Mouse (Mus musculus): Measurements from ENCODE around the gene Gas6. TPM values are rescaled to one million over a fixed set of nuclear protein-coding genes. Genes with fewer than 3 reads are reported as not detected.

Gas6 gene
- total RNA-seq (2018; cell fraction: chromatin; rRNA removed) = 100 to 1,000 TPM in 15 of 26 experiments, 10 to 100 TPM in 11; 21.7 to 469 (median 121) TPM
- 100 to 1,000 TPM; 150 to 988 (median 446) TPM for total RNA-seq (2018; cell fraction: cytosol; rRNA removed)
- total RNA-seq (2018; cell fraction: nucleus; rRNA removed) = 100 to 1,000 TPM; 112 to 839 (median 227) TPM
- polyA plus RNA-seq (2018) = 596 to 877 TPM (median 653 TPM) in 3 replicates

DNA sequence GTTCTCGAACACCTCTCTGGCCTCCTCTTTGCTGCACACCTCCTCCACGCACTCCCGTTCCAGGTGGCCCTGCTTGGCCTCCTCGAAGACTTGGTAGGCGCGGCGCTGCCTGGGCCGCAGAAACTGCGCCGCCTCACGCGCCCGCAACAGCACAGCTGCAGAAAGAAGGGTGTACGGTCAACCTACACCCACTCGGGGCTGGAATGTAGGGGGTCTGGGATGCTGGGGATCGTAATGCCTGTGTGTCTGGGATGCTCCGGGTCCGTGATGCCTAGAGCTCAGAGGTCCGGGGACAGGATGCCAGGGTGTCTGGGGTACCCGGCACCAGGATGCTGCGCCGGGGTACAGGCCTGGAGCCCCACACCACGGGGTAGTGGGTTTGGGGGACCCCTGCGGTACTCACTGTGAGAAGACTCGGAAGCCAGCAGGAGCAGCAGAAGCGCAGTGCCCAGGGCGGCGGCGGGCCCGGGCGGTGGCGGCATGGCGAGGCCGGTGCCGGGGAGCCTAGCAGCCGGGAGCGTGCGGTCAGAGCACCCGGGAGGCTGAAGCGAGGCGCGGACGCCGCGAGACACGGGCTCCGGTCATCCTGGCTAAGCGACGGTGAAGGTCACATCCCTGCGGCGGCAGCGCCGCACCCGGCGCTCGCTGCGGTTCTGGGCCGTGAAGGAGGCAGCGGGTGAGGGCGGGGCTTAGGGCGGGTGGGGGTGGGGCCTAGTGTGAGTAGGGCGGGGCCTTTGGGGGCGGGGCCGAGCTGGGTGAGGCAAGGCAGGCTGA lies at the start of gene Gas6:
Gas6 (minus strand) TSS at position 633 of the 774 bp plus-strand sequence.
- peak within 1 kb of the TSS; percentile 91 for H3K27ac ChIP-seq
- peak within 1 kb of the TSS; percentile 71 for H3K4me3 ChIP-seq (ENCODE audit: inconsistent target)
- H3K79me2 ChIP-seq (ENCODE audit: inconsistent target) = peaks cover 51% of the 10 kb centered on the region
- WGBS (ENCODE audit: missing documents) = 4% methylated on average over 59 of the region's 64 CpGs
- H3K36me3 ChIP-seq (ENCODE audit: inconsistent target) = peaks cover 17% of the 10 kb centered on the region

DNA sequence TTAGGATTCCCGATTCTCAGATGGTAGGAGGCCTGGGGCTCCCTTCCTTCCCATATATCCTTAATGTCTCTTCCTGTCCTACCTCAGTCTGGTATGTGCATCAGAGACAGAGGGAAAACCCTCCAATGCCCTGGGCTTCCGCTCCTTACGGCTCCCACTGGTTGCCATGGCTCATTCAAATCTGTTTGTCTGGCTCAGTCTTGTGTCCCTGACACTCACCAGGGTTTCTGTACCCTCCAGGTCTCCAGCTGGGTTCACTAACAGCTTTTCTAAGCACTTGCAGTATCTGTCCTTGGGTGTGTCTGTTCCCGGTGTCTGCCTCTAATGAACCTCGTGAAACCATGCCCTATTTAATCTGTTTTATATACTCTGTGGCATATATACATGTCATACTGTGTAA lies 47.2 kb upstream of the Gas6 start:
- no peak overlapping the region for H3K27ac ChIP-seq
- H3K36me3 ChIP-seq (ENCODE audit: inconsistent target) = no peaks in the 10 kb centered on the region
- WGBS (ENCODE audit: missing documents) = 96% methylated on average over 5 of the region's 5 CpGs
- H3K79me2 ChIP-seq (ENCODE audit: inconsistent target) = no peaks in the 10 kb centered on the region
- H3K4me3 ChIP-seq (ENCODE audit: inconsistent target) = no peak overlapping the region

DNA sequence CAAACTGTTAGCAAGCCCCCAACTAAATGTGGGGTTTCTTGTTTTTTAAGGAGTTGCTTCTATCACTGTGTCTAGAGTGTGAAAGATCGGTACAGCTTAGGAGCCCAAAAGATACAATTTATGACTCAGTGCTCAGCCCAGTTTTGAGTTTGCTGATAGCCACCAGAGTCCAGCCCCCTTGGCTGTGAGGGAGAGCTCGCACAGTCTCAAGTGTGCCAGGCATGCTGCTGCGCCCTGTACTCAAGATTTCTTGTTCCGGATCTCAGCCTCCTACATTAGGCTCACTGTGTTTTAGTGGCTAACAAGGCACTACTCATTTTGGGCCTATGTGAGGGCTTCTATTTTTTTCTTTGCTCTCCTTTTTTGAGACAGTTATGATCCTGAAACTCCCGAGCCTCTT lies 45.8 kb upstream of the Gas6 start:
- Histone ChIP-seq H3K4me3 (ENCODE audit: inconsistent target) (no peak overlapping the region), H3K27ac (no peak overlapping the region), H3K79me2 (ENCODE audit: inconsistent target) (no peaks in the 10 kb centered on the region), H3K36me3 (ENCODE audit: inconsistent target) (no peaks in the 10 kb centered on the region)
- WGBS (ENCODE audit: missing documents) = 95% methylated on average over 5 of the region's 5 CpGs

DNA sequence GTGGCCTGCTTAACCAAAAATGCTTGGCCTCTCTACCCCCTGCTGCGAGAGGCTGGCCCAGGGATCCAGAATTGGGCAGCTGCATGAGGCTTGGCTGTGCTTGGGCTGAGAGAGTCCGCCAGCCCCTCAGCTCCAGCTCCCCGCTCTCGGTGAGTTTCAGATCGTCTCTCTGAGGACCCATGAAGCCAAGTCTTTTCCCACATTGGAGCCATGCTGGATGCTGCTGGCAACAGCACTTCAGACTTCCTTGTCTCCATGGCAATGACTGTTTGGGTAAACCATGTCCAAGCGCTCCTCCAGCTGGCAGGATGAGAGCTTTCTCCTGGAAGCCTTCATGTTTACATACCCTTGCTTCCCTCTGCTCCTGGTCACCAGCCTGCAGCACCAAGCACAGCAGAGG lies 44.5 kb upstream of the Gas6 start:
- Histone ChIP-seq H3K27ac (no peak overlapping the region), H3K4me3 (ENCODE audit: inconsistent target) (no peak overlapping the region), H3K36me3 (ENCODE audit: inconsistent target) (no peaks in the 10 kb centered on the region), H3K79me2 (ENCODE audit: inconsistent target) (no peaks in the 10 kb centered on the region)
- WGBS (ENCODE audit: missing documents) = 96% methylated on average over 6 of the region's 6 CpGs

DNA sequence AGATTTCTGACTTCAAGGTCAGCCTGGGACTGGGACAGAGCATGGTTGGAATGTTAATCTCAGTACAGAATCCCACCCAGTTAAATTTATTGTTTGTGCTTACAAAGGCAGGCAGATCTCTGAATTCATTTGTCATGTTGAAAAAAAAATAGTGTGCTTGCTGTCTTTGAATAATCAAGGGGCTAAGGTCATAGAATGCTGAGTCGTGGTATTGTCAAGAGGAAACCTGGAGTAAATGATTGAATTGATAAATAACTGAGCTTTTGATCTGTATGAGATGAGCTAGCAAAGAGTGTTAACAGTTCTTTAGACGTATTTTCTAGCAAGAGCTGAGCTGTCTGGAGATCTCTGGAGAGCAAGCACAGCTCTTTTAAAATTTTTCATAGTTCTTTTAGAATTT lies 42.8 kb upstream of the Gas6 start:
- Histone ChIP-seq H3K27ac (no peak overlapping the region), H3K36me3 (ENCODE audit: inconsistent target) (no peaks in the 10 kb centered on the region), H3K79me2 (ENCODE audit: inconsistent target) (no peaks in the 10 kb centered on the region), H3K4me3 (ENCODE audit: inconsistent target) (no peak overlapping the region)
- WGBS (ENCODE audit: missing documents) = 94% methylated on average over 2 of the region's 2 CpGs

DNA sequence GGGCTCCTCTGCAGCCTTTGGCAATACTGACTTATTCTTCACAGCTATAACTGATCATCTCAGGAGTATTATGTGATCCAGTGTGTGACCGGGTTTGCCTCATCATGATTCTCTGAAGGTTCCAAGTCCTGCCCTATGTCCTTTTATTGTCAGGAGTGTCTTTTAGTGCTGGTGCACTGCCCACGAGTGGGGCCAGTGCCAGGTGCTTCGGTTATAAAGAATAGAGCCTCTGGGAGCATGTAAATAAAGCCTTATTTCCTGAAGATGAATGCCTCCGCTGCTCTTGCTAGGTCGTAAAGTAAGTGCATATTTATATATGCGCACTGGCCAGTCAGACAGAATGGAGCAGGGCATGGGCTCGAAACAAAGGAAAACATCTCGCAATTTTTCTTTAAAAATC lies 38.8 kb upstream of the Gas6 start:
- Histone ChIP-seq H3K4me3 (ENCODE audit: inconsistent target) (no peak overlapping the region), H3K27ac (no peak overlapping the region), H3K36me3 (ENCODE audit: inconsistent target) (no peaks in the 10 kb centered on the region), H3K79me2 (ENCODE audit: inconsistent target) (no peaks in the 10 kb centered on the region)
- WGBS (ENCODE audit: missing documents) = 84% methylated on average over 8 of the region's 8 CpGs

DNA sequence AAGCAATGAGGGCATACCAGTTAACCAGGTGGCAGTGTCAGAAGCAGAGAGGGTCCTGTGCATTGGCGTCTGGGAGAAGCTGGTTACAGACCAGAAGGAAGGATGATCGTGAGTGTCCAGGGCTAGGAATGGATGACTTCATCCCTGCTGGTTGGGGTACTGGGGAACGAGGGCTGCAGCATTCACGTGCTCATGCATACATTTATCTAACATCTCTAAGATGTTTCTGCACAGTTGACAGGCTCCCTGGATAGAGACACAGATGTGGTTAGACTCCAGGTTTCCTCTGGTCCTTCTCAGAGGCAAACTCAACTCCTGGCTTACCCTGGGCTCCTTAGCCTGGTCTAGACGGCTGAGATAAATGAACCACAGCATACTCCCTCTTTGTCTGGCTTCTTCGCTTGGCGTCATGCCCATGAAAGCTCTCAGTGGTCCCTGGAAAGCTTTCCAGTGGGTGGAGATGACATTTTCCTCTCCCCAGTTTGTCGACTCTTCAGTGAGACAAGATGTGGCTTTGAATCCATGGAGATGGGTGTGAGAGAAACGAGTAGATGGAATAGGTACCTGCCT lies 37.4 kb upstream of the Gas6 start:
- peak overlapping the region; percentile 75 for H3K27ac ChIP-seq
- no peaks in the 10 kb centered on the region for H3K79me2 ChIP-seq (ENCODE audit: inconsistent target)
- H3K4me3 ChIP-seq (ENCODE audit: inconsistent target) = no peak overlapping the region
- WGBS (ENCODE audit: missing documents) = 57% methylated on average over 9 of the region's 9 CpGs
- H3K36me3 ChIP-seq (ENCODE audit: inconsistent target) = no peaks in the 10 kb centered on the region

DNA sequence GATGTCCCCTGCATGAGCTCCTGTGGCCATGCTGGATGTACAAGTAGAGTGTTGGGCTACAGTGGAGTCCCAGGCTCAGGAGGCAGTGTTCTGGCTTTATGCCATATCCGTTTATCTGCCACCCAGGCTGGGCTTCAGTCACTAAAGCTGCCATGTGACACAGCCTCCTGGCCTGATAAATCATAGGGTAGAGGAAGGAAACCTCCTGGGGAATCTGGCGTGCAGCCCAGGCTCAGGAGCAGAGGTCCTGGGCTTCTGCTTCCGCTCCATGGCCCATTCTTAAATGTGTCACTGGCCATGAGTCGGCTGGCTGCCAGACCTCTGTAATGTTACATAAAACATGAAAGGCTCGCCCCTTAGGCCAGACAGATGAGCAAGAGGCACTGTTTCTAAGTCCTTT lies 36.7 kb upstream of the Gas6 start:
- 7% methylated on average over 5 of the region's 5 CpGs for WGBS (ENCODE audit: missing documents)
- Histone ChIP-seq H3K36me3 (ENCODE audit: inconsistent target) (no peaks in the 10 kb centered on the region), H3K4me3 (ENCODE audit: inconsistent target) (no peak overlapping the region), H3K27ac (peak overlapping the region; percentile 75), H3K79me2 (ENCODE audit: inconsistent target) (no peaks in the 10 kb centered on the region)

- 83% methylated on average over 3 of the region's 3 CpGs for WGBS (ENCODE audit: missing documents)
- peak overlapping the region; percentile 75 for H3K27ac ChIP-seq
Observed at GRCm38 (mm10) chr8:13530401-13530800, 36.1 kb upstream of the Gas6 start.

GRCm38 (mm10) chr8:13529891-13530316 lies 35.6 kb upstream of the Gas6 start:
- H3K79me2 ChIP-seq (ENCODE audit: inconsistent target) = no peaks in the 10 kb centered on the region
- WGBS (ENCODE audit: missing documents) = 97% methylated on average over 7 of the region's 7 CpGs
- H3K36me3 ChIP-seq (ENCODE audit: inconsistent target) = no peaks in the 10 kb centered on the region
- peak overlapping the region; percentile 75 for H3K27ac ChIP-seq
- H3K4me3 ChIP-seq (ENCODE audit: inconsistent target) = no peak overlapping the region

More at GRCm38 (mm10) chr8:13530401-13530800, 36.1 kb upstream of the Gas6 start:
- Histone ChIP-seq H3K4me3 (ENCODE audit: inconsistent target) (no peak overlapping the region), H3K79me2 (ENCODE audit: inconsistent target) (no peaks in the 10 kb centered on the region), H3K36me3 (ENCODE audit: inconsistent target) (no peaks in the 10 kb centered on the region)

DNA sequence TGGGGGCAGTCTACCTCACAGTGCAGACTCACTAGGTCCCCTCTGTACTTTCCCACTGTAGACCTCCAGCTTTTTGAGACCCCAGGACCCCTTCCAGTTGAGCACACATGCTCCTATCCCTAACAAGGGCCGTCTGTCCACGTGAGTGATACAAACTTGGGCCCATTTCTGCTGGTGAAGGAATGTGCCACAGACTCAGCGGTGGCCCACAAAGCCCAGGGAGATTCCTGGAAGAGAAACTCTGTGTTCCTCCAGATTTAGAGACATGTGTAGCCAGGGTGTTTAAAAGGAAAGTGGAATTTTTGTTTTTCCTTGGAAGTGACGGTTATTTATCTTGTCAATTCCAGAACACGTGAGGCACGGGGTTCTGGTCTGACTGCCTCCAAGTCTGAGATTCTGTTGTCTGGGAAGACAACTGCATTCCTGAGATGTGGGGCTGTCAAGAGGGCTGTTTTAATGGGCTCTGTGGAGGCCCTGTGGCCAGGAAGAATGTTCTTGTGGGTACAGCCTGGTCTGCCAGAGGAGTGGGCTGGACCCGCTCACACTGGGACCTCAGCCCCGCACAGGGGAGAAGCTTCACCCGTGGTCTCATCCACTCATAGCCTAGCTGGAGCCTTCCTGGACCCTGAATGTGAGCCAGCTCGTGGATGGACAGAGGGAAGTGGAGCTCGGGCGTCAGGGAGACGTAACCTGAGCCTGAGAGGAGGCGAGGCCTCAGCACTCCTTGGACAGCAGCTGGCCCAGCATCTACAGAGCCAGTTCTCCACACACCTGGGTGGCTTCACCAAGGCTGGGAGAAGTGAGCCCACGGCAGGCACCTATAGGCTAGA lies 34.9 kb upstream of the Gas6 start:
- Histone ChIP-seq H3K36me3 (ENCODE audit: inconsistent target) (no peaks in the 10 kb centered on the region), H3K79me2 (ENCODE audit: inconsistent target) (no peaks in the 10 kb centered on the region), H3K4me3 (ENCODE audit: inconsistent target) (no peak overlapping the region), H3K27ac (no peak overlapping the region)
- 86% methylated on average over 15 of the region's 15 CpGs for WGBS (ENCODE audit: missing documents)

DNA sequence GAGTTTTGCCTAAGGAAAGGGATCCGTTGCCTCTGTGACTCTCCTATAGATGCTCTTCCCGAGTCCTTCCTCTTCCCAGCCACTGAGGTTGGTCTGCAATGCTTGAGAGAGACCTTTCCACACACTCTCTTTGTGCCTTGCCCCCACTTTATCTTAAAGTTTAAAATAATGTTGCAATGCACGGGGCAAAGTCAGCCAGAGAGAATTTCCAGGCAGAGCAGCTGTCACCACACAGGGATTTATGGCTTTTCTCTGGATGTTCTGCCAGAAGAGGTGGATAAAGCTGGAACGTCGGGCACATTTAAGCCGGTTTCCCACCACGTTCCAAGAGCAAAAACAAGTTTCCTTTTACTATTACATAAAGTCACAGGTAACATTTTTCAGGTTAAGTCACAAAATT lies 27.1 kb upstream of the Gas6 start:
- Histone ChIP-seq H3K27ac (no peak overlapping the region), H3K4me3 (ENCODE audit: inconsistent target) (no peak overlapping the region), H3K79me2 (ENCODE audit: inconsistent target) (no peaks in the 10 kb centered on the region), H3K36me3 (ENCODE audit: inconsistent target) (no peaks in the 10 kb centered on the region)
- WGBS (ENCODE audit: missing documents) = 89% methylated on average over 7 of the region's 7 CpGs

GRCm38 (mm10) chr8:13520349-13520748 lies 26.1 kb upstream of the Gas6 start:
- Histone ChIP-seq H3K4me3 (ENCODE audit: inconsistent target) (no peak overlapping the region), H3K27ac (no peak overlapping the region), H3K79me2 (ENCODE audit: inconsistent target) (no peaks in the 10 kb centered on the region), H3K36me3 (ENCODE audit: inconsistent target) (no peaks in the 10 kb centered on the region)
- WGBS (ENCODE audit: missing documents) = 72% methylated on average over 6 of the region's 6 CpGs

DNA sequence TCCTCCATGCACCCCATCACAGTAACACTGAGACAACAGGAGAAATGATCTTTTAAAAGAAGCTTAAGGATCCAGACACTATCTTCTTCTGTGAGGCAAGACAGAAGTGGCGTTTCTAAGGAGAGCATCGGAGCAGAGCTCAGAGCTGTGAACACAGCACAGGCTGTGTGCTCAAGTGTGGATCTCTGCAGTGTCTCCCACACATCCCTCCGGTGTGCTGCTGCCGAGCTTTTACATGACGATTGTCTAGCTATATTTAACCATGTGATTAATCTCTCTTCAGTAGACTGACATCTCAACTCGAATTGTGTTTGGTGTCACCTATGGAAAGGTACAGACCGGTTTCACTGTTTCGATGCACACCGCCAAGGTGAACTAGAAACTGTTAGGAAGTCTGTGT lies 25.2 kb upstream of the Gas6 start:
- Histone ChIP-seq H3K79me2 (ENCODE audit: inconsistent target) (no peaks in the 10 kb centered on the region), H3K4me3 (ENCODE audit: inconsistent target) (no peak overlapping the region), H3K27ac (no peak overlapping the region), H3K36me3 (ENCODE audit: inconsistent target) (no peaks in the 10 kb centered on the region)
- 68% methylated on average over 9 of the region's 9 CpGs for WGBS (ENCODE audit: missing documents)
